Mouse (Mus musculus) lung, postnatal 14 days (tissue): ENCODE data around the gene Zfp64.

Experiments
- DNase-seq: peaks from one replicate; pipeline ENCODE4 v3.0.0; 2021

Gene Zfp64

GRCm38 (mm10) chr2:168947663-168948062 is 7.7 kb downstream of the Zfp64 start:
- no peak for DNase-seq

GRCm38 (mm10) chr2:168944011-168944410 is 11.4 kb downstream of the Zfp64 start:
- DNase-seq, result no peak

GRCm38 (mm10) chr2:168939941-168940340 is 15.4 kb downstream of the Zfp64 start:
- no peak for DNase-seq

GRCm38 (mm10) chr2:168939261-168939933 is 16.0 kb downstream of the Zfp64 start:
- no peak for DNase-seq

- no peak for DNase-seq
Observed at GRCm38 (mm10) chr2:168936896-168937295, 18.5 kb downstream of the Zfp64 start.

- DNase-seq, result no peak
Observed at GRCm38 (mm10) chr2:168935165-168935564, 20.2 kb downstream of the Zfp64 start.

GRCm38 (mm10) chr2:168931686-168932085 is 23.7 kb downstream of the Zfp64 start:
- no peak for DNase-seq

- peak; percentile 75 for DNase-seq
Observed at GRCm38 (mm10) chr2:168929691-168930090, 25.7 kb downstream of the Zfp64 start.

GRCm38 (mm10) chr2:168927401-168927800 is 28.0 kb downstream of the Zfp64 start:
- DNase-seq, result no peak

GRCm38 (mm10) chr2:168926257-168926810 is 29.1 kb downstream of the Zfp64 start:
- DNase-seq, result no peak

- peak; percentile 54 for DNase-seq
Observed at GRCm38 (mm10) chr2:168923706-168924105, 31.7 kb downstream of the Zfp64 start.

- DNase-seq, result no peak
Observed at GRCm38 (mm10) chr2:168922466-168922865, 32.9 kb downstream of the Zfp64 start.

GRCm38 (mm10) chr2:168920007-168920406 is 35.4 kb downstream of the Zfp64 start:
- DNase-seq, result no peak

- no peak for DNase-seq
Observed at GRCm38 (mm10) chr2:168912901-168913721, 42.3 kb downstream of the Zfp64 start.

GRCm38 (mm10) chr2:168912051-168912891 is 43.1 kb downstream of the Zfp64 start:
- no peak for DNase-seq

- no peak for DNase-seq
Observed at GRCm38 (mm10) chr2:168911527-168911926, 43.9 kb downstream of the Zfp64 start.

- DNase-seq, result no peak
Observed at GRCm38 (mm10) chr2:168906022-168906421, 49.4 kb downstream of the Zfp64 start.

GRCm38 (mm10) chr2:168904846-168905245 is 50.5 kb downstream of the Zfp64 start:
- DNase-seq, result no peak

GRCm38 (mm10) chr2:168904188-168904587 is 51.2 kb downstream of the Zfp64 start:
- peak; percentile 54 for DNase-seq

- peak; percentile 59 for DNase-seq
Observed at GRCm38 (mm10) chr2:168902634-168903033, 52.8 kb downstream of the Zfp64 start.

- no peak for DNase-seq
Observed at GRCm38 (mm10) chr2:168897906-168898305, 57.5 kb downstream of the Zfp64 start.

GRCm38 (mm10) chr2:168895531-168895930 is 59.9 kb downstream of the Zfp64 start:
- DNase-seq, result no peak

GRCm38 (mm10) chr2:168894738-168895137 is 60.6 kb downstream of the Zfp64 start:
- no peak for DNase-seq
